In genomic region chr6:88906369-88907108, GRCm38 (mm10) we compare ENCODE assay signal across 8 mouse cellular contexts. TPM values are rescaled to one million over a fixed set of nuclear protein-coding genes. Genes with fewer than 3 reads are reported as not detected.
DNase-seq lines count a peak whose midpoint lies in the region; ATAC-seq lines count a peak whose summit lies in the region.

No protein-coding gene starts in this region.

- peaks cover 53% of the 10 kb centered on the region for H3K4me1 ChIP-seq in forebrain, embryonic 10.5 days

- peak overlapping the region; percentile 53; the same call in 1 of the 2 replicates for H3K27ac ChIP-seq in forebrain, embryonic 10.5 days

- peak; percentile 84 to 90 for DNase-seq in adrenal gland, adult (ENCODE audit: inconsistent age in 2 of 2, low spot score in 1 of 2)
- no peak for DNase-seq in adrenal gland, postnatal 4 days (ENCODE audit: low spot score in 2 of 2)
- peak; percentile 74 for DNase-seq in c-Kit-positive CD71-positive TER-119-negative erythroid progenitor cells, embryonic 14.5 days (ENCODE audit: low read depth)
- DNase-seq in forebrain, embryonic 10.5 days (ENCODE audit: extremely low spot score, low spot score) = peak; percentile 72
- peak; percentile 37 to 65 for DNase-seq in layer of hippocampus, postnatal 14 days (ENCODE audit: low spot score in 2 of 2)
- DNase-seq in lung, postnatal 14 days = peak; percentile 67
- peak; percentile 84 for DNase-seq in retina, postnatal 1 day

- no peaks in the 10 kb centered on the region for H3K27me3 ChIP-seq in forebrain, embryonic 10.5 days (ENCODE audit: poor library complexity, severe bottlenecking)

- H3K36me3 ChIP-seq in forebrain, embryonic 10.5 days (replicated peaks) = peaks cover 39% of the 10 kb centered on the region

- WGBS in forebrain, embryonic 10.5 days = 20% methylated on average over 16 of the region's 16 CpGs

- ATAC-seq in hematopoietic stem cell, adult 5-6 weeks (replicated peaks in 1 of 2; ENCODE audit: insufficient read depth in 1 of 2, low FRiP score in 2 of 2, low TSS enrichment in 1 of 2, low read depth in 1 of 2, poor library complexity in 2 of 2, severe bottlenecking in 2 of 2) = peak; percentile 42 to 51; a peak in 3 of 4 replicates

- H3K9me3 ChIP-seq in forebrain, embryonic 10.5 days = no peaks in the 10 kb centered on the region

- H3K4me3 ChIP-seq in forebrain, embryonic 10.5 days = peak overlapping the region; percentile 27; the same call in 1 of the 2 replicates

RNA-seq across cellular contexts. Expression of gene Tpra1, which starts 4.5 kb away (rescaled TPM):
- total RNA-seq in adrenal gland, postnatal 4 days (2021) = 100 to 1,000 TPM; 112 to 121 TPM
- polyA plus RNA-seq in forebrain, embryonic 10.5 days (2016; fragmentation: Nextera tagmentation; extraction: Ambion mirVana) = 47.9 and 51.5 TPM in 2 replicates
- total RNA-seq in hematopoietic stem cell, adult 5-6 weeks (2017) = 27.5 and 50.7 TPM in 2 replicates
- total RNA-seq in layer of hippocampus, postnatal 14 days (2021) = 10 to 100 TPM; 36.7 to 38.0 TPM

RNA-seq across cellular contexts. Expression of gene Mcm2, which starts 8.0 kb away (rescaled TPM):
- 10 to 100 TPM; 69.6 to 83.3 TPM for total RNA-seq in adrenal gland, postnatal 4 days (2021)
- 305 and 322 TPM in 2 replicates for polyA plus RNA-seq in forebrain, embryonic 10.5 days (2016; fragmentation: Nextera tagmentation; extraction: Ambion mirVana)
- 125 and 146 TPM in 2 replicates for total RNA-seq in hematopoietic stem cell, adult 5-6 weeks (2017)
- 1 to 10 TPM; 5.4 to 7.8 TPM for total RNA-seq in layer of hippocampus, postnatal 14 days (2021)

RNA-seq across cellular contexts. Expression of gene Podxl2, which starts 31.7 kb away (rescaled TPM):
- total RNA-seq in adrenal gland, postnatal 4 days (2021) = 10 to 100 TPM; 60.1 to 62.8 TPM
- 44.7 and 52.8 TPM in 2 replicates for polyA plus RNA-seq in forebrain, embryonic 10.5 days (2016; fragmentation: Nextera tagmentation; extraction: Ambion mirVana)
- total RNA-seq in hematopoietic stem cell, adult 5-6 weeks (2017) = 2.5 TPM in 1 of 2 replicates, not detected in the other
- total RNA-seq in layer of hippocampus, postnatal 14 days (2021) = 100 to 1,000 TPM; 212 to 229 TPM

Comparison
In these comparisons a context has a peak if more than half of its experiments do, and no peak if none do; other contexts are left out.
1. DNase-seq: peak in adrenal gland, adult (2 of 2), c-Kit-positive CD71-positive TER-119-negative erythroid progenitor cells, embryonic 14.5 days (single experiment), forebrain, embryonic 10.5 days (single experiment), layer of hippocampus, postnatal 14 days (2 of 2), lung, postnatal 14 days (single experiment) and retina, postnatal 1 day (single experiment); none in adrenal gland, postnatal 4 days (0 of 2).
2. RNA of gene Mcm2, which starts 8.0 kb away (total RNA-seq): 125 to 146 TPM in hematopoietic stem cell, adult 5-6 weeks and 69.6 to 83.3 TPM in adrenal gland, postnatal 4 days; 5.4 to 7.8 TPM in layer of hippocampus, postnatal 14 days; every median in the first group is over 4 times any median in the second.
3. RNA of gene Podxl2, which starts 31.7 kb away (total RNA-seq): 212 to 229 TPM in layer of hippocampus, postnatal 14 days and 60.1 to 62.8 TPM in adrenal gland, postnatal 4 days; 2.5 TPM in hematopoietic stem cell, adult 5-6 weeks; every median in the first group is over 10 times any median in the second.